Mouse (Mus musculus): Measurements from ENCODE around the gene Hoxa10.

Gene Hoxa10

GRCm38 (mm10) chr6:52217459-52217768, 23.2 kb downstream of the Hoxa10 start:
- DNase-seq: peak; percentile 74

DNA sequence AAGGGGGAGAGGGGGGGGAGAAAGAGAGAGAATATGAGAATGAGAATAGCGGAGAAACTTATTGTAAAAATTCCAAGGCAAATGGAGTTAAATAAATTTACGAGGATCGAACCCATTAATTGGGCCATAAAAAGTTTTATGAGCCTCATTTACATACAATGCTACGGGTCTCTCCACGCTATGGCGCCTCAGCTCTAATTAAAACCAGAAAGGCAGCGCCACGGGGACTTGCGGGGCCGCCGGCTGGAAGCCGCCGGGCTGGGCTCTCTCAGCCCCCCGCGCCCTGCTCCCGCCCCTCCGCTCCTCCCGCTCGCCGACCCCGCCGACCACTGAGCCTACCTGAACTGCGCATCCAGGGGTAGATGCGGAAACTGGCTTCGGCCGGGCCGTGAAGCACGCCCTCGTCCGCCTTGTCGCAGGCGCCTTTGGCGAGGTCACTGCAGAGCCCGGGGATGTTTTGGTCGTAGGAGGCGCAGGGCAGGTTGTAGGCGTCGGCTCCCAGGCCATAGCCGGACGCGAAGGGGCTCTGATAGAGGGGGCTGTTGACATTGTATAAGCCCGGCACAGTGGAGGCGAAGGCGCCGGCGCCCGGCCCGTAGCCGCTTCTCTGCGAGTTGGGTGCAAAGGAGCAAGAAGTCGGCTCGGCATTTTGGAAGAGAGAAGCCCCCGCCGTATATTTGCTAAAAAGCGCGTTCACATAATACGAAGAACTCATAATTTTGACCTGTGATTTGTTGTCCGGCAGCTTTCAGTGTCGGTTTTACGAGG, 23.8 kb downstream of the Hoxa10 start:
- DNase-seq: no peak

DNA sequence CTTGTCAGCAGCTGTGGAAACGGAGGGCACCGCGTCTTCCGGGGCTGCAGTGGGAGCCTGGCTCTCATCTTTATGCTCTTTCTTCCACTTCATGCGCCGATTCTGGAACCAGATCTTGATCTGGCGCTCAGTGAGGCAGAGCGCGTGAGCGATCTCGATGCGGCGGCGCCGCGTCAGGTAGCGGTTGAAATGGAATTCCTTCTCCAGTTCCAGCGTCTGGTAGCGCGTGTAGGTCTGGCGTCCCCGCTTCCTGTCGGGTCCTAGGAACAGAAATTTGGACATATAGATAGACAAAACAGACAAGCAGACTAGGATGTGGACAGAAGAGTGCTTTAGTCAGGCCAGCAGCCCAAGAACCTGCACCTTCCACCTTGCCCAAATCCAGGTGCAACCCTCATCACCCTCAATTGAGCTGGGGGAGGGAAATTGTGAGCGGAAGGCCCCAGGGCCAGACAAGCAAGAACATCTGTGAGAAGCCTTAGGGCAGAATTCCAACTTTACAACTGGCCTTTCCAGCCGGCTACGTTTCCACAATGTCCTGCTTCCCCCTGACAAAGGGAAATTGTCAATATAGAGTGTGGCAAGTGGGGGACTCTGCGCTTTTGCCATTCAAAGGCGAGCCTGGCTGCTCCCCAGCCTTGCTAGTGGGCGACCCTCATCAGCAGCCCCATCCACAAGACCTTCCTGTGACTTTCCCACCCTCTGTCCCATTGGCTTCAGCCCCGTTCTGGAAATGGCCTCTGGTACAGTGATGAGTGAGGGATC, 24.7 kb downstream of the Hoxa10 start:
- DNase-seq: no peak

GRCm38 (mm10) chr6:52215070-52215469, 25.6 kb downstream of the Hoxa10 start:
- DNase-seq: no peak

- DNase-seq: no peak
Observed at GRCm38 (mm10) chr6:52214271-52214670, 26.4 kb downstream of the Hoxa10 start.

GRCm38 (mm10) chr6:52213119-52213986, 27.3 kb downstream of the Hoxa10 start, which contains the start of the genes Hoxa3 and Gm28308:
Gene Hoxa3 (minus strand): TSS chr6:52213336.
Gene Gm28308 (minus strand): TSS chr6:52213339.
- no peak for DNase-seq

DNA sequence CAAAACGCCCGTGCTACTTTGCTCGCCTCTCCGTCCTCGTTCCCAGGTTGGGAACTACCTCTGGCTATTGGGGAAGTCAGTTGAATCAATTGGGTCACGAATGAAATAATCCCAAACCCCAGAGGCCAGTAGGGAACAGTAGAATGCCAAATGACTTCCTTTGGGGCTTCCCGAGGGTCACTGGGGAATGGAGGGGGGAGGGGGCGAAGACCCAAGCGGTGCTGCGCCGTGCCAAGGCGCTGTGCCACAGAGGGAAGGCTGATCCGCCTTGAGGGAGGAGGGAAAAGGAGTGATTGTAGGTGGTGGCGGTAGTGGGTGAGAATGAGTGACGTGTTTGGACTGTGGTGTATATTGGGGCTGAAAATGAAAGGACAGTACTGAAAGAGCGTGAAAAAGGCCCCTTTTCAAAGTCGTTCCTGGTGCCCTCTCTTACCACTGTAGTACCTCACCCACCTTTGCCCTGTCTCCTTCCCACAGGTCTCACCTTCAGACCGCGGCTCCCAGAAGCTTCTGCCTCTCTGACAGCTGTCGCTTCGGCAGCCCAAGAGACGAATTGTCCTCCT, 28.0 kb downstream of the Hoxa10 start:
- DNase-seq: no peak

DNA sequence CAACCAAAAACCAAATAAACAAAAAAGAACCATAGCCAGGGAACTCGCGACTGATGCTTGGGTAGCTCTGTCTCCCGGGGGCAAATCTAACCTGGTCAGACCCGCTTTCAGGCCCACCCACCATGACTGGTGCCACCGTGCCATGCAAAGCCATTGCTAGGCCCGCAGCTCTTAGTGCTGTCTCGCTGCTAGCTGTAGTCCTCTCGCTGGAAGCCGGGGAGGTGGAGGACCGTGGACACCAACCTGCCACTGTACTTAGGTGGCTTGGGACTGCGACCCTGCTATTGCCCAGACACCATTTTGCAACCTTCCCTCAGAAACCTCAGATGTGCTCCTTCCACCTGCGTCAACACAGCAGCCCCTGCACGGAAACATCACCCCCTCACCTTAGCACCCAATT, 28.7 kb downstream of the Hoxa10 start:
- no peak for DNase-seq

GRCm38 (mm10) chr6:52211170-52211935, 29.3 kb downstream of the Hoxa10 start:
- peak; percentile 77 for DNase-seq

- no peak for DNase-seq
Observed at GRCm38 (mm10) chr6:52209685-52210046, 31.0 kb downstream of the Hoxa10 start.

DNA sequence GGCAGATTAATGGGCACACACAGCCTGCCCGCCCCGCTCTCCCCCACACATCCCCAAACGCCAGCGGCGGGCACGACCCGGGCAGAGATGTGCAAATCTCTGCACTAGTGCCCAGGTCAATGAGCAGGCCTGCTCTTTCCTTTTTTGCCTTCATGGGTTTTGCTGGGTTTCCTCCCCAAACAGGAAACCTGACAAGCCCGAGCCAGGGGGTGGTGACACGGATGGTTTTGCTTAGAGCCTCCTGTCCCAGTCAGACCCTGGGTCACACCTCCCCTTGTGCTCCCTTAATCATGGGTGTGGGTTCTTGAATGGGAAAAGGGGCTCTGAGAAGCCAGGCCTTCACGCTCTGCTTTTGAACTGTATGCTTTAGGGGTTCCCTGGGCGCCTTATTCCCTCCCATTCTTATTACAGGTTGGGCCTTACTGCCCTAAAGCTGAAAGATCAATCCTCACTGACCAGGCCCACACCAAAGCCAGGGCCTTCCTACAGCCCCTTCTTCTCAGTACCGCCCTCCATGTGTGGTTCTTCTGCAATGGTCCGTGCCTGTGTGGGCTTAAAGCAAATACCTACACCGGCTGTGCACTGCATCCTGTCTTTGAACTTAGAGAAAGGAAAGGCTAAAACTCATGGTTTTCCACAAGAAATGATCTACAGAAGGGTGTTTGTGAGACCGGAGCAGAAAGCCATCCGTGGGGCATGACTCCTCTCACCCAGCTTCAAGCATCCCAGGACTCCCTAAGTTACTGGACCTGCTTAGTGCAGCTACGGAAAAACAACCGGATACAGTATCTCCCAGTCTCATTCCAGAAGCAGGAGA, 31.6 kb downstream of the Hoxa10 start:
- no peak for DNase-seq

DNA sequence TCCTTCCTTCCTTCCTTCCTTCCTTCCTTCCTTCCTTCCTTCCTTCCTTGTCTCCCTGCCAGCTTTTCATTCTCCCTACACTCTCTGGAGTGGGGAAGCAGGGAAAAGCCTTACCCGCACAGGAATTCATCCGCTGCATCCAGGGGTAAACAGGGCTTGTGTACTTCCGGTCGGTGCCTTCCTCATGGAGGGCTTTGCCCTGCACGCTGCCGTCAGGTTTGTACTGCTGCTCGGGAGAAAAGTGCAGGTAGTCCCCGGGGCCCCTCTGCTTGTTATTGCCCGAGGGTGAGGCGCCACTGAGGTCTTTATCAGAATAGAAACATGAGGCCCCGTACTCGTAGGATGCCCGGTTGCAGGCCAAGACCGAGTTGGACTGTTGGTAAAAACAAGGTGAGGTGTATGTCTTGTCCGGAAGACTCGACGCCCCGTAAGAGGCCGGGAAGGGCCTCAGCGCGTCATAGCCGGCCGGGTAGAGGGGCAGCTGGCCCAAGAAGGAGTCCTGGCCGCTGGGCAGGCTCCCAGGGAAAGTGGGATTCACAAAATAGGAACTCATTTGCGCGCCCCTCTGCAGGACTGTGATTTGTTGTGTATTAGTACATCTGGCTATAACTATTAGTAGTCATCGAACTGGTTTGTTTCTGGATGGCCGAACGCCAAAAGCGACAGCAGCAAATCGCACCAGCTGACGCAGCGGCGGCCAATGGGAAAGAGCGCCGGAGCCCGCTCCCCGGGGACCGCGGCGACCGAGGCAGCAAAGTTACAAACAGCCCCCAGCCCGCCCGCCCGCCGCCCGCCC, 32.4 kb downstream of the Hoxa10 start, which contains the start of gene Hoxa6:
Hoxa6 (minus strand) TSS at position 651 of the 796 bp plus-strand sequence.
- no peak for DNase-seq

DNA sequence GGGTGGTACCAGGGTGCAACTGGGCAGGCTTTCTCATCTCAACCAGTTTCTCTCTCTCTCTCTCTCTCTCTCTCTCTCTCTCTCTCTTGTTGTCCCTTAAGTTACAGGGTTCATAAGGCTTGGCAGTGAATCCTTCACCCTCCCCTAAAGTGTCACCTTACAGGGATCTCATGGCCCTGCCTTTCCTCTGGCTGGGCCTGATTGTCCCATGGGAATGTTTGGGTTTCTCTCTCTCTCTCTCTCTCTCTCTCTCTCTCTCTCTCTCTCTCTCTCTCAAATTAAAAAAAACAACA, 33.0 kb downstream of the Hoxa10 start:
- no peak for DNase-seq

DNA sequence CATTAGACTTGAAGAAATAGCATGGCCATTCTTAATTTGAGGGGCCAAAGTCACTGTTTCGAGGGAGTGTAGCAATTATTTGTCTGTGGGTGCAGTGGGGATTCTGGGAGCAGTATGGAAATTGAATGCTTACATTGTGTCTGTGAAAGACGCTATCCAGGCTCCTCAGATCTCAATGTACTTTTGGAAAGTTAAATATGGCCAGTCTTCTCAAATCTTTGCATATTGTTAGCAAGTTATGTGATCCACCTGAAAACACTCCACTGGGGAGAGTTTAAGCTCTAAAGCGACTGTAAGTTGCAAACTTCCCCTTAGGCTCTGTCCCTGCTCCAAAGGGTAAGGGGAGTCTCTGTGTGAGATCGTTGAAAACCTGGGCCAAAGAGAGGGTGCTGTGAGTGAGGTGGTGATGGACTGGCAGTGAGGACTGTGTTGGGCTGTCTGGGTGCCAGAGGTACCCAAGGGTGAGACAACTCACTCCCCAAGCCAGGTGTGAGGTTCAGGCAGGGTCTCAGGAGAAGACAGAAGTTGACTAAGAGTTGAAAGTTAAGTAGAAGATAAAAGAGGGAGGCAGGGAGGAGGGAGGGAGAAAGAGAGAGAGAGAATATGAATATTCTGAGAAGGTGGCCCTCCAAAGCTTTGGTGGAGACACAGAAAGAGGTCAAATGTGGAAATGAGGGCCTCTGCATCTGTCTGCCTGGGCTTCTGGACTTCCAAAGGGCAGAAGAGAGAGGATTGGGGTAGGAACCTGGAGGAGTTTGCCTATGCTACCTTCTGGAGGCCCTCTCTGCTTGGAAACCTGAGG, 33.6 kb downstream of the Hoxa10 start:
- DNase-seq: no peak

GRCm38 (mm10) chr6:52205638-52206621, 34.7 kb downstream of the Hoxa10 start:
- DNase-seq: no peak

- DNase-seq: no peak
Observed at GRCm38 (mm10) chr6:52205221-52205620, 35.4 kb downstream of the Hoxa10 start.

- no peak for DNase-seq
Observed at GRCm38 (mm10) chr6:52204050-52204752, 36.5 kb downstream of the Hoxa10 start, which contains the start of gene Hoxa5. Gene Hoxa5 (minus strand): TSS chr6:52204587.

All from thymus, postnatal 14 days (tissue).